Mouse (Mus musculus): Measurements from ENCODE around the gene Mrpl23.

The Mrpl23 gene

GRCm38 (mm10) chr7:142517531-142517930 lies 15.0 kb upstream of the Mrpl23 start:
- in situ Hi-C loops (cut with MboI, MseI): loop anchor here (10.0 kb wide), 1 partner anchor 823 kb away; the partner anchor contains the start of gene Muc2

- in situ Hi-C loops (cut with MboI, MseI): no loop called here
Observed at GRCm38 (mm10) chr7:142520331-142520730, 12.2 kb upstream of the Mrpl23 start.

- in situ Hi-C loops (cut with MboI, MseI): no loop called here
Observed at GRCm38 (mm10) chr7:142522352-142522751, 10.1 kb upstream of the Mrpl23 start.

- in situ Hi-C loops (cut with MboI, MseI): no loop called here
Observed at GRCm38 (mm10) chr7:142523200-142523990, 9.1 kb upstream of the Mrpl23 start.

- in situ Hi-C loops (cut with MboI, MseI): no loop called here
Observed at GRCm38 (mm10) chr7:142525342-142526178, 6.9 kb upstream of the Mrpl23 start.

- in situ Hi-C loops (cut with MboI, MseI): no loop called here
Observed at GRCm38 (mm10) chr7:142529350-142529749, 3.1 kb upstream of the Mrpl23 start.

GRCm38 (mm10) chr7:142531973-142532521 lies 439 bp upstream of the Mrpl23 start:
- in situ Hi-C loops (cut with MboI, MseI): no loop called here

GRCm38 (mm10) chr7:142533059-142533855 lies 771 bp downstream of the Mrpl23 start:
- in situ Hi-C loops (cut with MboI, MseI): no loop called here

GRCm38 (mm10) chr7:142535116-142535515 lies 2.6 kb downstream of the Mrpl23 start:
- in situ Hi-C loops (cut with MboI, MseI): loop anchor here (5.0 kb wide), 1 partner anchor 467 kb away; no protein-coding TSS in a partner anchor

- in situ Hi-C loops (cut with MboI, MseI): loop anchor here (5.0 kb wide), 1 partner anchor 466 kb away; no protein-coding TSS in a partner anchor
Observed at GRCm38 (mm10) chr7:142535832-142536231, 3.3 kb downstream of the Mrpl23 start.

- in situ Hi-C loops (cut with MboI, MseI): loop anchor here (5.0 kb wide), 1 partner anchor 465 kb away; no protein-coding TSS in a partner anchor
Observed at GRCm38 (mm10) chr7:142537181-142537580, 4.7 kb downstream of the Mrpl23 start.

GRCm38 (mm10) chr7:142537879-142538278 lies 5.4 kb downstream of the Mrpl23 start:
- in situ Hi-C loops (cut with MboI, MseI): loop anchor here (5.0 kb wide), 1 partner anchor 464 kb away; no protein-coding TSS in a partner anchor

- in situ Hi-C loops (cut with MboI, MseI): loop anchor here (5.0 kb wide), 1 partner anchor 464 kb away; no protein-coding TSS in a partner anchor
Observed at GRCm38 (mm10) chr7:142538291-142538690, 5.8 kb downstream of the Mrpl23 start.

GRCm38 (mm10) chr7:142538766-142539165 lies 6.3 kb downstream of the Mrpl23 start:
- in situ Hi-C loops (cut with MboI, MseI): loop anchor here (5.0 kb wide), 1 partner anchor 464 kb away; no protein-coding TSS in a partner anchor

- in situ Hi-C loops (cut with MboI, MseI): loop anchor here (5.0 to 10.0 kb wide), 2 partner anchors 462 to 975 kb away; partner anchors contain the start of gene Ap2a2
Observed at GRCm38 (mm10) chr7:142539828-142540227, 7.3 kb downstream of the Mrpl23 start.

- in situ Hi-C loops (cut with MboI, MseI): loop anchor here (10.0 kb wide), 1 partner anchor 978 kb away; the partner anchor contains the start of gene Ap2a2
Observed at GRCm38 (mm10) chr7:142542771-142543303, 10.4 kb downstream of the Mrpl23 start.

- in situ Hi-C loops (cut with MboI, MseI): loop anchor here (10.0 kb wide), 1 partner anchor 981 kb away; the partner anchor contains the start of gene Ap2a2
Observed at GRCm38 (mm10) chr7:142545967-142546366, 13.5 kb downstream of the Mrpl23 start.

- in situ Hi-C loops (cut with MboI, MseI): loop anchor here (10.0 kb wide), 1 partner anchor 983 kb away; the partner anchor contains the start of gene Ap2a2
Observed at GRCm38 (mm10) chr7:142547874-142548273, 15.4 kb downstream of the Mrpl23 start.

- in situ Hi-C loops (cut with MboI, MseI): loop anchor here (10.0 kb wide), 1 partner anchor 984 kb away; the partner anchor contains the start of gene Ap2a2
Observed at GRCm38 (mm10) chr7:142548706-142549105, 16.2 kb downstream of the Mrpl23 start.
